Mouse (Mus musculus) liver, adult 2 months (tissue): ENCODE data around the gene Mef2c. TPM values are rescaled to one million over a fixed set of nuclear protein-coding genes. Genes with fewer than 3 reads are reported as not detected.

Experiments used
- DNase-seq: peaks from one replicate; pipeline ENCODE4 v3.0.0-alpha.2; 2011; ENCODE audit warnings: low read depth, low spot score; ENCODE audit errors: extremely low read depth
- H3K27ac ChIP-seq: fragments of 200-500 bp; replicated peaks from 2 replicates; pipeline ENCODE4 v1.5.1; 2012; ENCODE audit warnings: low read depth, mild to moderate bottlenecking, control low read depth, inconsistent platforms, low read length; ENCODE audit not compliant: insufficient read depth
- H3K27me3 ChIP-seq: fragments of 200-500 bp; 2 replicates; pipeline ENCODE4 v1.6.1; 2012; ENCODE audit warnings: mild to moderate bottlenecking, moderate library complexity, low read length, inconsistent platforms; ENCODE audit not compliant: control insufficient read depth, insufficient read depth
- H3K36me3 ChIP-seq: fragments of 200-500 bp; 2 replicates; pipeline ENCODE4 v1.6.1; 2012; ENCODE audit warnings: low read length, inconsistent platforms; ENCODE audit not compliant: control insufficient read depth, insufficient read depth
- H3K4me1 ChIP-seq: fragments of 200-500 bp; 2 replicates; pipeline ENCODE4 v1.6.1; 2011; ENCODE audit warnings: low read length; ENCODE audit not compliant: control insufficient read depth, insufficient read depth
- H3K4me3 ChIP-seq: fragments of 200-500 bp; 2 replicates; pipeline ENCODE4 v1.5.1; 2011; ENCODE audit warnings: low read depth, mild to moderate bottlenecking, control low read depth, low read length, moderate library complexity; ENCODE audit not compliant: insufficient read depth
- H3K79me2 ChIP-seq: fragments of 200-500 bp; 2 replicates; pipeline ENCODE4 v1.6.1; 2012; ENCODE audit warnings: inconsistent platforms, mild to moderate bottlenecking, low read length, moderate library complexity; ENCODE audit not compliant: control insufficient read depth, insufficient read depth
- H3K9ac ChIP-seq: fragments of 200-500 bp; 2 replicates; pipeline ENCODE4 v1.6.1; 2012; ENCODE audit warnings: low read depth, mild to moderate bottlenecking, control low read depth, inconsistent platforms, low read length
- CTCF ChIP-seq: fragments of 200-500 bp; IDR thresholded peaks from 2 replicates; pipeline ENCODE4 v1.5.1; 2011; ENCODE audit warnings: low read depth, low read length, control low read depth
- POLR2A ChIP-seq: fragments of 200-500 bp; IDR thresholded peaks from 2 replicates; pipeline ENCODE4 v1.6.1; 2011; ENCODE audit warnings: low read length, control low read depth; ENCODE audit not compliant: insufficient read depth; ENCODE audit errors: extremely low read depth
- WGBS: fragments of 180-500 bp; shearing (Covaris S2); methylation state at CpG from one replicate; pipeline ENCODE4 v1.1.7; 2018; 5-methylcytosine and 5-hydroxymethylcytosine counted together
- polyA plus RNA-seq: library from polyadenylated mRNA; depleted of rRNA; stranded (reverse); fragments of >200 nt; gene quantifications from 2 replicates; pipeline ENCODE4 v1.2.3, GENCODE M21; 2012
- total RNA-seq: library from RNA; depleted of rRNA; stranded (reverse); fragments of >200 nt; gene quantifications from 2 replicates; pipeline ENCODE4 v1.2.3, GENCODE M21; 2014

Mef2c gene
- total and polyA plus RNA-seq, 2 experiments, result 1.3 to 3.9 TPM

GRCm38 (mm10) chr13:83536361-83536760, 32.5 kb downstream of the Mef2c start:
- no peak overlapping the region for H3K4me3 ChIP-seq
- H3K9ac ChIP-seq, result no peak overlapping the region
- no peaks in the 10 kb centered on the region for H3K36me3 ChIP-seq
- H3K79me2 ChIP-seq, result no peaks in the 10 kb centered on the region
- H3K4me1 ChIP-seq, result no peaks in the 10 kb centered on the region
- TF ChIP-seq POLR2A (no peak), CTCF (no peak)
- H3K27me3 ChIP-seq, result no peaks in the 10 kb centered on the region
- WGBS, result 82% methylated on average over 3 of the region's 3 CpGs
- no peak for DNase-seq
- no peak overlapping the region for H3K27ac ChIP-seq

GRCm38 (mm10) chr13:83537163-83537562, 33.3 kb downstream of the Mef2c start:
- Histone ChIP-seq H3K9ac (no peak overlapping the region), H3K4me3 (no peak overlapping the region)

GRCm38 (mm10) chr13:83539921-83540320, 36.1 kb downstream of the Mef2c start:
- TF ChIP-seq POLR2A (no peak), CTCF (no peak)

More at GRCm38 (mm10) chr13:83537163-83537562, 33.3 kb downstream of the Mef2c start:
- no peaks in the 10 kb centered on the region for H3K4me1 ChIP-seq
- 79% methylated on average over 5 of the region's 5 CpGs for WGBS
- H3K27me3 ChIP-seq, result no peaks in the 10 kb centered on the region
- no peak for TF ChIP-seq CTCF
- TF ChIP-seq POLR2A, result no peak
- H3K36me3 ChIP-seq, result no peaks in the 10 kb centered on the region
- no peaks in the 10 kb centered on the region for H3K79me2 ChIP-seq
- DNase-seq, result no peak
- H3K27ac ChIP-seq, result no peak overlapping the region

DNA sequence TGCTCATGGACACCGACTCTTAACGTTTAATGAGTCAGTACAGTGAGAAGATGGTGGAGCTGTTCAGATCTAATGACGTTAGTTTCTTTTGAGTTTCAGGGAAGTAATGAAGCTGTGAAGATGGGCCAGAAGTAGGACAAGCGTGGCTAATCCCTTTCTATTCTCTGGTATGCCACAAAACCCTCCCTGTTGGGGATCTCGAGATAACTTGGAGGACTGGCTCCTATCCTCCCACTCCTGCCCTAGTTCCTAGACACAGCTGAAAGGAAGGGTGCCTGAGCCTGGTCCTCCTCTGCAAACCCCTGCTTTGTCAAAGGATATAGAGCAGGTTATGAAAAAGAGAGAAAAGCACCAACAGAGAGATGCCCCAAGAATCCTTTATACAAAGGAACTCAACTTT, 38.8 kb downstream of the Mef2c start:
- WGBS, result 70% methylated on average over 5 of the region's 5 CpGs
- Histone ChIP-seq H3K27me3 (no peaks in the 10 kb centered on the region), H3K4me3 (no peak overlapping the region), H3K27ac (no peak overlapping the region), H3K9ac (no peak overlapping the region), H3K79me2 (no peaks in the 10 kb centered on the region), H3K36me3 (no peaks in the 10 kb centered on the region), H3K4me1 (no peaks in the 10 kb centered on the region)
- TF ChIP-seq CTCF, result no peak
- no peak for TF ChIP-seq POLR2A
- no peak for DNase-seq

More at GRCm38 (mm10) chr13:83539921-83540320, 36.1 kb downstream of the Mef2c start:
- H3K27me3 ChIP-seq, result no peaks in the 10 kb centered on the region
- no peak overlapping the region for H3K27ac ChIP-seq
- H3K9ac ChIP-seq, result no peak overlapping the region
- DNase-seq, result no peak
- H3K4me1 ChIP-seq, result no peaks in the 10 kb centered on the region
- no peaks in the 10 kb centered on the region for H3K79me2 ChIP-seq
- H3K36me3 ChIP-seq, result no peaks in the 10 kb centered on the region
- no peak overlapping the region for H3K4me3 ChIP-seq

- Histone ChIP-seq H3K27me3 (no peaks in the 10 kb centered on the region), H3K4me1 (no peaks in the 10 kb centered on the region), H3K27ac (no peak overlapping the region), H3K36me3 (no peaks in the 10 kb centered on the region), H3K79me2 (no peaks in the 10 kb centered on the region), H3K9ac (no peak overlapping the region), H3K4me3 (no peak overlapping the region)
- WGBS, result 79% methylated on average over 4 of the region's 4 CpGs
- no peak for TF ChIP-seq POLR2A
- TF ChIP-seq CTCF, result no peak
- no peak for DNase-seq
Measured at GRCm38 (mm10) chr13:83544707-83545106, 40.9 kb downstream of the Mef2c start.

DNA sequence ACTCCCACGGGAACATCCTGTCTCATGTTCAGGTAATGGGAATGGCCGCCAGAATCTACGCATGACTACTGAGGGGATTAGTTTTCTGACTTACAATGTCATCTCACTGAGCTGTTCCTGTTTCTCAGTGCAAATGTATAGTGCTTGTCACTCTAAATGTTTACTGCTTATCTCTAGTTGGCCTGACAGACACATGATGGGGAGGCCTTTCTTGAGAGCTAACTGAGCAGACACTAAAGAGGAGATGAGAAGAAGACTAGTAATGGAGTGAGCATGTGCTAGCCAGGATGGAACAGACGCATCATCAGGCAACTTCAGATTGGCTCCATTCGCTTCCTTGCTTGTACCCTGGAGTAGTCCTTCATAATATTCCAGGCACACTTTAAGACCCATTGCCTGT, 43.0 kb downstream of the Mef2c start:
- Histone ChIP-seq H3K27ac (no peak overlapping the region), H3K79me2 (no peaks in the 10 kb centered on the region), H3K9ac (no peak overlapping the region), H3K4me3 (no peak overlapping the region), H3K4me1 (no peaks in the 10 kb centered on the region), H3K27me3 (no peaks in the 10 kb centered on the region), H3K36me3 (no peaks in the 10 kb centered on the region)
- no peak for DNase-seq
- TF ChIP-seq POLR2A (no peak), CTCF (no peak)
- 93% methylated on average over 5 of the region's 5 CpGs for WGBS
